Mouse (Mus musculus) spleen, postnatal 0 days (tissue): ENCODE measurements around the gene Mtcp1. TPM values are rescaled to one million over a fixed set of nuclear protein-coding genes. Genes with fewer than 3 reads are reported as not detected.

ENCODE experiments used
- polyA plus RNA-seq: library from polyadenylated mRNA; unstranded; fragments of >200 nt; fragmentation: Nextera tagmentation; extraction: Ambion mirVana; gene quantifications from 2 replicates; pipeline ENCODE4 v1.2.1, GENCODE M21; 2015

Gene Mtcp1
- polyA plus RNA-seq: 7.6 TPM in 2 replicates

GRCm38 (mm10) chrX:75415936-75416785, at the start of gene Mtcp1, which contains the start of the genes Cmc4 and Brcc3:
TSS of gene Mtcp1 (minus strand) at chrX:75416588.
TSS of gene Cmc4 (minus strand) at chrX:75416584.
TSS of gene Brcc3 (plus strand) at chrX:75416628.

DNA sequence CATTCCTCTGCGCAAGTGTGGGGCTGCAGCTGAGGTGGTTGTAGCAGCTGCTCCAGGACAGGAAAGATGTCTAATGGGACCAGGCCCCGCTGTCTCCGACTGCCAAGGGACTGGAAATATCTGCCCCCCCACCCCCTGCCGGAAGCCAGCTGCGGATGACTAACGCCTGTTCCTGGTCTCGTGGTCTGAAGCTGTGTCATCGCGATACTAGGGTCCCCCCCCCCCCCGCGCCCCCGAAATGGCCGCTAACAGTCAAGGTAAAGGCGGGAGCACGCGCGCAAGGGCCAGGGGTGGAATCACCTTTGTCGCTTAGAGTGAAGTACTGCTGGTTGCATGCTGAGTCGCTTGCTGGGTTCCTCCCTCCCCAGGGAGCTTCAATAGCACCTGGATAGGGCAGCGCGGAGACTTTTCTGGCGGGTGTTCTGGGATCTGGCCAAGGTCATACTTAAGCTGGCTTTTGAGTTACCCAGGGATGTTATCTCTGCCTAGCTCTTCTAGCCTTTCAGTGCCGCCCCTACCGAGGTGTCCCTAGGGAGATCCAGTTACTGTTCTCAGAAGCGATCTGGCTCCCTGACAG, 34.1 kb downstream of the Mtcp1 start, which contains the start of the genes Fundc2 and F8:
Fundc2 (plus strand) TSS at position 205 of the 577 bp plus-strand sequence.
F8 (minus strand) TSS at position 421 of the 577 bp plus-strand sequence.

Other genes with a start within 250 kb of the Mtcp1 start
- 55.5 and 61.6 TPM in 2 replicates for gene Fundc2, start 34.2 kb downstream of the Mtcp1 start, polyA plus RNA-seq
- gene F8, start 34.0 kb downstream of the Mtcp1 start, polyA plus RNA-seq: 2.6 TPM in 2 replicates
- 27.4 and 27.9 TPM in 2 replicates for gene Cmc4, start within 50 bp of the Mtcp1 start, polyA plus RNA-seq
- gene Brcc3, start within 50 bp of the Mtcp1 start, polyA plus RNA-seq: 29.8 and 32.5 TPM in 2 replicates
- gene Vbp1, start 97.7 kb upstream of the Mtcp1 start, polyA plus RNA-seq: 129 and 134 TPM in 2 replicates
- gene Rab39b, start 161.6 kb upstream of the Mtcp1 start, polyA plus RNA-seq: 0.06 and 0.08 TPM in 2 replicates